In the genomic region with DNA sequence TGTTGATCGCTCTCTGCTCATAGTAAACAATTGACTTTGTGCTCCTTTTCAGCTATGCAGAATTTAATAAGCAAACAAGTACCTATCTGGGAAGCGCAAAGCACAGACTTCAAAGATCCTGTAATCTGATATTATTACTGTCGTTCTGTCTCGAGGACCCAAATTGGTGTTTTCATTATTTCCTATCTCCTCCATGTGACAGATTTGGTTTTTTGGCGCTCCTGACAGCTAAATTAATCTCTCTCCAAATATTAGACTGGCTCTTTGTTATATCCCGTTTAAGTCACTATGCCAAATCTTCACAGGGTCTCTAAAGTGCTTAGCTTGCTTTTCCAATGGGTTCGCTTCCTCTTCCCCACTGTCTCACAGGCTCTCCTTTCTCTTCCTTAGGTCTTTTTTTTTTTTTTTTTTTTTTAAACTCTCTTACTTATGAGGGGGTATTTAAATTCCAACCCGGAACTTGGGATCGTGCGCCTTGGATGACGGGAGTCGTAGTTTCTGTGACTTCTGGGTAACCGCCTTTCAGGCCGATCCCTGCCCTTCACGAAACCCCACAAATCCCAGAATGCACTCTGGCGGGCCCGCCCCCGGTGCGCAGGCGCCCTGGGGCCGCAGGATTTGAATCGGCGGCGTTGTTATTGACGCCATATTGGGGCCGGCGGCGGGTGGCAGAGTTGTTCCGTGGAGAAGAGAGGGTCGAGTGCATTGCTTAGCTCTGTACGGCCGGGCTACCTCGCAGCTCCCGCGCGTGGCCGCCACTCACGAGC, we compare ENCODE assay signal across 1 mouse cellular context.
TF ChIP-seq lines count a peak whose summit lies in the region.

No protein-coding gene starts in this region.

TF ChIP-seq in MEL, 35 proteins besides CTCF, POLR2A, EP300 and RAD21 (continued from another document):
- TF ChIP-seq MAFK (IDR thresholded peaks at IDR 0.05; ENCODE audit: borderline replicate concordance, low read depth, low read length) (peak; percentile 83; the same call in 1 of the 2 replicates), ETS1 (IDR thresholded peaks at IDR 0.05; ENCODE audit: low read depth, low read length) (peak; percentile 67), MAX (IDR thresholded peaks at IDR 0.05; ENCODE audit: low read length) (no peak), MXI1 (IDR thresholded peaks at IDR 0.05; ENCODE audit: low read depth, low read length) (peak; percentile 89), UBTF (IDR thresholded peaks at IDR 0.05; ENCODE audit: borderline replicate concordance, insufficient read depth, low read depth, low read length) (no peak), GATA1 (IDR thresholded peaks at IDR 0.05; ENCODE audit: low read depth, low read length) (no peak; the same call in 1 of the 2 replicates), ZMIZ1 (IDR thresholded peaks at IDR 0.05; ENCODE audit: low read depth, low read length) (peak; percentile 94), E2F4 (IDR thresholded peaks at IDR 0.05; ENCODE audit: borderline replicate concordance, low read depth, low read length) (no peak), CHD1 (IDR thresholded peaks at IDR 0.05; ENCODE audit: low read depth, low read length) (no peak), USF2 (IDR thresholded peaks at IDR 0.05; ENCODE audit: borderline replicate concordance in 1 of 2, insufficient read depth in 1 of 2, low read depth in 1 of 2, low read length in 2 of 2) (no peak), MYB (IDR thresholded peaks at IDR 0.05; ENCODE audit: low read depth, low read length) (peak; percentile 54), MEF2A (IDR thresholded peaks at IDR 0.05; ENCODE audit: extremely low read depth, insufficient replicate concordance, low read depth, low read length, poor library complexity, severe bottlenecking) (no peak)
TF ChIP-seq in MEL: peak in this region for 16.
